Mouse (Mus musculus) neural tube, embryonic 13.5 days (tissue): Measurements from ENCODE around the gene Llgl1. TPM values are rescaled to one million over a fixed set of nuclear protein-coding genes. Genes with fewer than 3 reads are reported as not detected.
A peak's percentile ranks its signal among the peaks of the same experiment; 100 is the strongest.

Source experiments
- ATAC-seq: fragments of 200-750 bp; cut with Nextera tagmentation; 2 replicates; pipeline ENCODE4 v1.8.0; 2017; ENCODE audit warnings: low read depth, mild to moderate bottlenecking, moderate TSS enrichment, moderate library complexity
- H3K27ac ChIP-seq: fragments of 300-500 bp; sonication (generic); replicated peaks from 2 replicates; pipeline ENCODE4 v1.5.1; 2015; ENCODE audit warnings: moderate library complexity, mild to moderate bottlenecking, inconsistent platforms
- H3K27me3 ChIP-seq: fragments of 300-500 bp; sonication (generic); 2 replicates; pipeline ENCODE4 v1.6.1; 2015; ENCODE audit warnings: mild to moderate bottlenecking, inconsistent platforms
- H3K36me3 ChIP-seq: fragments of 300-500 bp; sonication (generic); 2 replicates; pipeline ENCODE4 v1.6.1; 2015; ENCODE audit warnings: mild to moderate bottlenecking, inconsistent platforms
- H3K4me1 ChIP-seq: fragments of 300-500 bp; sonication (generic); replicated peaks from 2 replicates; pipeline ENCODE4 v1.6.1; 2015; ENCODE audit warnings: inconsistent platforms
- H3K4me2 ChIP-seq: fragments of 300-500 bp; sonication (generic); 2 replicates; pipeline ENCODE4 v1.6.1; 2015; ENCODE audit warnings: inconsistent platforms, mild to moderate bottlenecking, moderate library complexity
- H3K4me3 ChIP-seq: fragments of 300-500 bp; sonication (generic); 2 replicates; pipeline ENCODE4 v1.5.1; 2015; ENCODE audit warnings: mild to moderate bottlenecking, inconsistent platforms
- H3K9ac ChIP-seq: fragments of 300-500 bp; sonication (generic); 2 replicates; pipeline ENCODE4 v1.6.1; 2015; ENCODE audit warnings: moderate library complexity, mild to moderate bottlenecking, inconsistent platforms
- H3K9me3 ChIP-seq: fragments of 300-500 bp; sonication (generic); 2 replicates; pipeline ENCODE4 v1.6.1; 2016; ENCODE audit warnings: inconsistent platforms
- WGBS: fragments of 180-500 bp; shearing (Covaris S2); methylation state at CpG from one replicate; pipeline ENCODE4 v1.1.7; 2015; 5-methylcytosine and 5-hydroxymethylcytosine counted together
- polyA plus RNA-seq: library from polyadenylated mRNA; unstranded; fragments of >200 nt; fragmentation: Nextera tagmentation; extraction: Ambion mirVana; gene quantifications from 2 replicates; pipeline ENCODE4 v1.2.1, GENCODE M21; 2015

Gene Llgl1
- 53.9 and 54.4 TPM in 2 replicates for polyA plus RNA-seq

- WGBS = under 1% methylated on average over 58 of the region's 73 CpGs
Measured at GRCm38 (mm10) chr11:60699524-60700075, at the start of gene Llgl1. Llgl1 (plus strand) TSS chr11:60699723.

GRCm38 (mm10) chr11:60696165-60696564 is 3.4 kb upstream of the Llgl1 start:
- Histone ChIP-seq H3K4me1 (peaks cover 21% of the 10 kb centered on the region), H3K36me3 (no peaks in the 10 kb centered on the region), H3K27me3 (no peaks in the 10 kb centered on the region), H3K9me3 (no peaks in the 10 kb centered on the region), H3K4me3 (no peak overlapping the region), H3K9ac (no peak overlapping the region), H3K27ac (no peak overlapping the region), H3K4me2 (no peak overlapping the region)
- ATAC-seq = no peak
- 76% methylated on average over 1 of the region's 1 CpGs for WGBS

More at GRCm38 (mm10) chr11:60699524-60700075, at the start of gene Llgl1:
- peak within 1 kb of the TSS; percentile 76 for H3K4me2 ChIP-seq
- peaks cover 49% of the 10 kb centered on the region for H3K4me1 ChIP-seq
- peak; percentile 91 for ATAC-seq
- peak within 1 kb of the TSS; percentile 91 for H3K27ac ChIP-seq
- peak within 1 kb of the TSS; percentile 90 for H3K9ac ChIP-seq
- H3K36me3 ChIP-seq = peaks cover 5% of the 10 kb centered on the region
- no peaks in the 10 kb centered on the region for H3K27me3 ChIP-seq
- no peaks in the 10 kb centered on the region for H3K9me3 ChIP-seq
- peak within 1 kb of the TSS; percentile 87 for H3K4me3 ChIP-seq

GRCm38 (mm10) chr11:60697561-60697960 is 2.0 kb upstream of the Llgl1 start:
- peaks cover 35% of the 10 kb centered on the region for H3K4me1 ChIP-seq
- H3K27ac ChIP-seq = no peak overlapping the region
- 75% methylated on average over 2 of the region's 2 CpGs for WGBS
- no peak overlapping the region for H3K9ac ChIP-seq
- no peak overlapping the region for H3K4me3 ChIP-seq
- no peaks in the 10 kb centered on the region for H3K36me3 ChIP-seq
- no peaks in the 10 kb centered on the region for H3K27me3 ChIP-seq
- no peak overlapping the region for H3K4me2 ChIP-seq
- no peak for ATAC-seq
- no peaks in the 10 kb centered on the region for H3K9me3 ChIP-seq

- 2% methylated on average over 22 of the region's 22 CpGs for whole genome bisulfite sequencing
- Histone ChIP-seq H3K9ac (peak overlapping the region; percentile 90), H3K27me3 (no peaks in the 10 kb centered on the region), H3K9me3 (no peaks in the 10 kb centered on the region), H3K36me3 (no peaks in the 10 kb centered on the region; the same call in 1 of the 2 replicates), H3K4me1 (peaks cover 49% of the 10 kb centered on the region), H3K27ac (peak overlapping the region; percentile 91), H3K4me2 (peak overlapping the region; percentile 76), H3K4me3 (peak overlapping the region; percentile 87)
- ATAC-seq = peak; percentile 57
Measured at GRCm38 (mm10) chr11:60698806-60699523, 558 bp upstream of the Llgl1 start.

- H3K4me1 ChIP-seq = peaks cover 58% of the 10 kb centered on the region
- no peak for ATAC-seq
- H3K9ac ChIP-seq = peak overlapping the region; percentile 90
- H3K27ac ChIP-seq = peak overlapping the region; percentile 91
- H3K4me3 ChIP-seq = peak overlapping the region; percentile 87
- H3K36me3 ChIP-seq = peaks cover 14% of the 10 kb centered on the region
- peak overlapping the region; percentile 76 for H3K4me2 ChIP-seq
- no peaks in the 10 kb centered on the region for H3K9me3 ChIP-seq
- H3K27me3 ChIP-seq = no peaks in the 10 kb centered on the region
- WGBS = 28% methylated on average over 12 of the region's 12 CpGs
Measured at GRCm38 (mm10) chr11:60700320-60701185, 1.0 kb downstream of the Llgl1 start.

- no peaks in the 10 kb centered on the region for H3K9me3 ChIP-seq
- peak overlapping the region; percentile 76; the same call in 1 of the 2 replicates for H3K4me2 ChIP-seq
- H3K9ac ChIP-seq = no peak overlapping the region
- no peak overlapping the region for H3K4me3 ChIP-seq
- 94% methylated on average over 4 of the region's 4 CpGs for WGBS
- no peak for ATAC-seq
- H3K36me3 ChIP-seq = peaks cover 25% of the 10 kb centered on the region
- no peaks in the 10 kb centered on the region for H3K27me3 ChIP-seq
- H3K27ac ChIP-seq = no peak overlapping the region
- peaks cover 58% of the 10 kb centered on the region for H3K4me1 ChIP-seq
Measured at GRCm38 (mm10) chr11:60701611-60702010, 2.1 kb downstream of the Llgl1 start.

GRCm38 (mm10) chr11:60703131-60703530 is 3.6 kb downstream of the Llgl1 start:
- 39% methylated on average over 4 of the region's 4 CpGs for WGBS
- H3K4me2 ChIP-seq = no peak overlapping the region; the same call in 1 of the 2 replicates

GRCm38 (mm10) chr11:60704023-60704880 is 4.7 kb downstream of the Llgl1 start:
- WGBS = 92% methylated on average over 19 of the region's 19 CpGs
- no peak for ATAC-seq
- Histone ChIP-seq H3K27me3 (no peaks in the 10 kb centered on the region), H3K27ac (no peak overlapping the region), H3K4me2 (no peak overlapping the region), H3K4me3 (no peak overlapping the region), H3K9me3 (no peaks in the 10 kb centered on the region), H3K36me3 (peaks cover 51% of the 10 kb centered on the region), H3K4me1 (peaks cover 47% of the 10 kb centered on the region), H3K9ac (peak overlapping the region; percentile 26; the same call in 1 of the 2 replicates)

More at GRCm38 (mm10) chr11:60703131-60703530, 3.6 kb downstream of the Llgl1 start:
- H3K27ac ChIP-seq = 0 out of 2 replicates have a peak overlapping the region, but pooled peaks have one; percentile 33
- no peaks in the 10 kb centered on the region for H3K27me3 ChIP-seq
- no peak overlapping the region for H3K4me3 ChIP-seq
- no peaks in the 10 kb centered on the region for H3K9me3 ChIP-seq
- no peak for ATAC-seq
- H3K9ac ChIP-seq = 0 out of 2 replicates have a peak overlapping the region, but pooled peaks have one; percentile 12
- H3K4me1 ChIP-seq = peaks cover 58% of the 10 kb centered on the region
- peaks cover 40% of the 10 kb centered on the region for H3K36me3 ChIP-seq

GRCm38 (mm10) chr11:60705255-60705654 is 5.7 kb downstream of the Llgl1 start:
- H3K9ac ChIP-seq = 0 out of 2 replicates have a peak overlapping the region, but pooled peaks have one; percentile 26

GRCm38 (mm10) chr11:60706076-60706475 is 6.6 kb downstream of the Llgl1 start:
- ATAC-seq = no peak
- 93% methylated on average over 7 of the region's 7 CpGs for WGBS

More at GRCm38 (mm10) chr11:60705255-60705654, 5.7 kb downstream of the Llgl1 start:
- ATAC-seq = no peak
- Histone ChIP-seq H3K4me2 (no peak overlapping the region), H3K27ac (no peak overlapping the region), H3K9me3 (no peaks in the 10 kb centered on the region), H3K36me3 (peaks cover 61% of the 10 kb centered on the region), H3K27me3 (no peaks in the 10 kb centered on the region), H3K4me3 (no peak overlapping the region), H3K4me1 (peaks cover 46% of the 10 kb centered on the region)
- 94% methylated on average over 3 of the region's 3 CpGs for WGBS

More at GRCm38 (mm10) chr11:60706076-60706475, 6.6 kb downstream of the Llgl1 start:
- H3K4me3 ChIP-seq = no peak overlapping the region
- no peak overlapping the region for H3K27ac ChIP-seq
- no peak overlapping the region for H3K4me2 ChIP-seq
- H3K27me3 ChIP-seq = no peaks in the 10 kb centered on the region
- H3K4me1 ChIP-seq = peaks cover 38% of the 10 kb centered on the region
- no peak overlapping the region for H3K9ac ChIP-seq
- H3K9me3 ChIP-seq = no peaks in the 10 kb centered on the region
- H3K36me3 ChIP-seq = peaks cover 69% of the 10 kb centered on the region
